Mouse (Mus musculus): ENCODE data around the gene Phyh. TPM values are rescaled to one million over a fixed set of nuclear protein-coding genes. Genes with fewer than 3 reads are reported as not detected.

The Phyh gene
- polyA plus RNA-seq, 1 experiment from 2014 or later = 44.7 TPM

GRCm38 (mm10) chr2:4908771-4909315 is 10.0 kb upstream of the Phyh start:
- H3K36me3 ChIP-seq (ENCODE audit: control insufficient read depth, insufficient read depth, low read length) = peaks cover 17% of the 10 kb centered on the region
- DNase-seq (ENCODE audit: low spot score) = no peak
- no peaks in the 10 kb centered on the region for H3K27me3 ChIP-seq (ENCODE audit: control insufficient read depth, insufficient read depth, low read length)
- 95% methylated on average over 3 of the region's 3 CpGs for WGBS
- H3K4me2 ChIP-seq (ENCODE audit: low read depth, low read length, severe bottlenecking) = no peak overlapping the region
- no peak for ATAC-seq (replicated peaks; ENCODE audit: low FRiP score)
- no peak overlapping the region for H3K4me3 ChIP-seq (ENCODE audit: low read depth, low read length)
- H3K9me3 ChIP-seq (ENCODE audit: control insufficient read depth, low read length) = no peaks in the 10 kb centered on the region
- no peak overlapping the region for H3K9ac ChIP-seq (ENCODE audit: low read length)
- no peaks in the 10 kb centered on the region for H3K4me1 ChIP-seq (replicated peaks; ENCODE audit: control insufficient read depth, insufficient read depth, low read length)
- H3K27ac ChIP-seq (ENCODE audit: low read depth, low read length) = no peak overlapping the region

GRCm38 (mm10) chr2:4909909-4910308 is 8.9 kb upstream of the Phyh start:
- Histone ChIP-seq H3K9ac (ENCODE audit: low read length) (no peak overlapping the region), H3K27me3 (ENCODE audit: control insufficient read depth, insufficient read depth, low read length) (no peaks in the 10 kb centered on the region), H3K9me3 (ENCODE audit: control insufficient read depth, low read length) (no peaks in the 10 kb centered on the region), H3K36me3 (ENCODE audit: control insufficient read depth, insufficient read depth, low read length) (peaks cover 16% of the 10 kb centered on the region), H3K4me3 (ENCODE audit: low read depth, low read length) (no peak overlapping the region), H3K4me1 (replicated peaks; ENCODE audit: control insufficient read depth, insufficient read depth, low read length) (no peaks in the 10 kb centered on the region), H3K4me2 (ENCODE audit: low read depth, low read length, severe bottlenecking) (no peak overlapping the region), H3K27ac (ENCODE audit: low read depth, low read length) (no peak overlapping the region)
- DNase-seq (ENCODE audit: low spot score) = no peak
- ATAC-seq (replicated peaks; ENCODE audit: low FRiP score) = no peak
- 72% methylated on average over 6 of the region's 6 CpGs for WGBS

- H3K9ac ChIP-seq (ENCODE audit: low read length) = no peak overlapping the region
- H3K36me3 ChIP-seq (ENCODE audit: control insufficient read depth, insufficient read depth, low read length) = peaks cover 11% of the 10 kb centered on the region
- no peak for DNase-seq (ENCODE audit: low spot score)
- no peak overlapping the region for H3K27ac ChIP-seq (ENCODE audit: low read depth, low read length)
- H3K4me3 ChIP-seq (ENCODE audit: low read depth, low read length) = no peak overlapping the region
- 90% methylated on average over 4 of the region's 4 CpGs for WGBS
- no peaks in the 10 kb centered on the region for H3K27me3 ChIP-seq (ENCODE audit: control insufficient read depth, insufficient read depth, low read length)
- ATAC-seq (replicated peaks; ENCODE audit: low FRiP score) = no peak
- H3K4me2 ChIP-seq (ENCODE audit: low read depth, low read length, severe bottlenecking) = no peak overlapping the region
- no peaks in the 10 kb centered on the region for H3K4me1 ChIP-seq (replicated peaks; ENCODE audit: control insufficient read depth, insufficient read depth, low read length)
- no peaks in the 10 kb centered on the region for H3K9me3 ChIP-seq (ENCODE audit: control insufficient read depth, low read length)
Measured at GRCm38 (mm10) chr2:4910521-4910920, 8.3 kb upstream of the Phyh start.

GRCm38 (mm10) chr2:4913949-4914348 is 4.9 kb upstream of the Phyh start:
- no peaks in the 10 kb centered on the region for H3K36me3 ChIP-seq (ENCODE audit: control insufficient read depth, insufficient read depth, low read length)
- no peak overlapping the region for H3K27ac ChIP-seq (ENCODE audit: low read depth, low read length)
- 67% methylated on average over 7 of the region's 7 CpGs for WGBS
- H3K4me1 ChIP-seq (replicated peaks; ENCODE audit: control insufficient read depth, insufficient read depth, low read length) = no peaks in the 10 kb centered on the region
- no peak overlapping the region for H3K4me2 ChIP-seq (ENCODE audit: low read depth, low read length, severe bottlenecking)
- no peaks in the 10 kb centered on the region for H3K27me3 ChIP-seq (ENCODE audit: control insufficient read depth, insufficient read depth, low read length)
- DNase-seq (ENCODE audit: low spot score) = no peak
- no peak overlapping the region for H3K4me3 ChIP-seq (ENCODE audit: low read depth, low read length)
- H3K9ac ChIP-seq (ENCODE audit: low read length) = no peak overlapping the region
- no peak for ATAC-seq (replicated peaks; ENCODE audit: low FRiP score)
- no peaks in the 10 kb centered on the region for H3K9me3 ChIP-seq (ENCODE audit: control insufficient read depth, low read length)

- no peak overlapping the region for H3K4me3 ChIP-seq (ENCODE audit: low read depth, low read length)
- no peaks in the 10 kb centered on the region for H3K9me3 ChIP-seq (ENCODE audit: control insufficient read depth, low read length)
- H3K4me1 ChIP-seq (replicated peaks; ENCODE audit: control insufficient read depth, insufficient read depth, low read length) = no peaks in the 10 kb centered on the region
- H3K27me3 ChIP-seq (ENCODE audit: control insufficient read depth, insufficient read depth, low read length) = no peaks in the 10 kb centered on the region
- WGBS = 78% methylated on average over 6 of the region's 6 CpGs
- H3K9ac ChIP-seq (ENCODE audit: low read length) = no peak overlapping the region
- ATAC-seq (replicated peaks; ENCODE audit: low FRiP score) (no peak), DNase-seq (ENCODE audit: low spot score) (no peak)
- H3K36me3 ChIP-seq (ENCODE audit: control insufficient read depth, insufficient read depth, low read length) = no peaks in the 10 kb centered on the region
- no peak overlapping the region for H3K4me2 ChIP-seq (ENCODE audit: low read depth, low read length, severe bottlenecking)
- no peak overlapping the region for H3K27ac ChIP-seq (ENCODE audit: low read depth, low read length)
Measured at GRCm38 (mm10) chr2:4916037-4916436, 2.8 kb upstream of the Phyh start.

- H3K4me2 ChIP-seq (ENCODE audit: low read depth, low read length, severe bottlenecking) = peak overlapping the region; percentile 22; the same call in 1 of the 2 replicates
- 18% methylated on average over 8 of the region's 8 CpGs for WGBS
- ATAC-seq (replicated peaks; ENCODE audit: low FRiP score) (no peak), DNase-seq (ENCODE audit: low spot score) (peak; percentile 69)
- H3K9ac ChIP-seq (ENCODE audit: low read length) = 0 out of 2 replicates have a peak overlapping the region, but pooled peaks have one; percentile 16
- H3K27me3 ChIP-seq (ENCODE audit: control insufficient read depth, insufficient read depth, low read length) = no peaks in the 10 kb centered on the region
- H3K36me3 ChIP-seq (ENCODE audit: control insufficient read depth, insufficient read depth, low read length) = no peaks in the 10 kb centered on the region
- H3K27ac ChIP-seq (ENCODE audit: low read depth, low read length) = no peak overlapping the region
- no peaks in the 10 kb centered on the region for H3K4me1 ChIP-seq (replicated peaks; ENCODE audit: control insufficient read depth, insufficient read depth, low read length)
- H3K9me3 ChIP-seq (ENCODE audit: control insufficient read depth, low read length) = no peaks in the 10 kb centered on the region
- H3K4me3 ChIP-seq (ENCODE audit: low read depth, low read length) = no peak overlapping the region
Measured at GRCm38 (mm10) chr2:4917326-4918021, 1.3 kb upstream of the Phyh start.

- no peak overlapping the region for H3K4me3 ChIP-seq (ENCODE audit: low read depth, low read length)
- no peaks in the 10 kb centered on the region for H3K27me3 ChIP-seq (ENCODE audit: control insufficient read depth, insufficient read depth, low read length)
- H3K36me3 ChIP-seq (ENCODE audit: control insufficient read depth, insufficient read depth, low read length) = no peaks in the 10 kb centered on the region
- H3K4me2 ChIP-seq (ENCODE audit: low read depth, low read length, severe bottlenecking) = no peak overlapping the region
- H3K9me3 ChIP-seq (ENCODE audit: control insufficient read depth, low read length) = no peaks in the 10 kb centered on the region
- ATAC-seq (replicated peaks; ENCODE audit: low FRiP score) (no peak), DNase-seq (ENCODE audit: low spot score) (no peak)
- WGBS = 60% methylated on average over 5 of the region's 5 CpGs
- no peak overlapping the region for H3K9ac ChIP-seq (ENCODE audit: low read length)
- no peaks in the 10 kb centered on the region for H3K4me1 ChIP-seq (replicated peaks; ENCODE audit: control insufficient read depth, insufficient read depth, low read length)
- H3K27ac ChIP-seq (ENCODE audit: low read depth, low read length) = no peak overlapping the region
Measured at GRCm38 (mm10) chr2:4921019-4921418, 2.2 kb downstream of the Phyh start.

GRCm38 (mm10) chr2:4922476-4923164 is 3.8 kb downstream of the Phyh start:
- ATAC-seq (replicated peaks; ENCODE audit: low FRiP score) (no peak), DNase-seq (ENCODE audit: low spot score) (no peak)
- H3K27ac ChIP-seq (ENCODE audit: low read depth, low read length) = no peak overlapping the region
- H3K4me2 ChIP-seq (ENCODE audit: low read depth, low read length, severe bottlenecking) = no peak overlapping the region
- WGBS = 71% methylated on average over 7 of the region's 7 CpGs
- H3K9ac ChIP-seq (ENCODE audit: low read length) = no peak overlapping the region
- no peaks in the 10 kb centered on the region for H3K4me1 ChIP-seq (replicated peaks; ENCODE audit: control insufficient read depth, insufficient read depth, low read length)
- no peaks in the 10 kb centered on the region for H3K36me3 ChIP-seq (ENCODE audit: control insufficient read depth, insufficient read depth, low read length)
- no peaks in the 10 kb centered on the region for H3K27me3 ChIP-seq (ENCODE audit: control insufficient read depth, insufficient read depth, low read length)
- H3K4me3 ChIP-seq (ENCODE audit: low read depth, low read length) = no peak overlapping the region
- H3K9me3 ChIP-seq (ENCODE audit: control insufficient read depth, low read length) = no peaks in the 10 kb centered on the region
